Comparison of ENCODE assay signal across 8 mouse cellular contexts in genomic region chr17:23660117-23660875, GRCm38 (mm10). TPM values are rescaled to one million over a fixed set of nuclear protein-coding genes. Genes with fewer than 3 reads are reported as not detected.
DNase-seq lines count a peak whose midpoint lies in the region; ATAC-seq and TF ChIP-seq lines count a peak whose summit lies in the region.
"Had no signal": no experiment of that assay in that cellular context is flagged by ENCODE, and none has a peak within 500 bp of the region (broad histone marks: within the 10 kb centered on the region; RNA-seq: fewer than 3 reads in every experiment).

Gene Bicdl2 (plus strand): TSS chr17:23660506.

- intact Hi-C loops in left cerebral cortex, postnatal 4 days (cut with DNase I) = no loop called here

- H3ac ChIP-seq in C2C12 (ENCODE audit: control insufficient read depth, insufficient read length, low read depth) = no peak within 1 kb of the TSS

- TF ChIP-seq CTCF in C2C12 (IDR thresholded peaks at IDR 0.05; ENCODE audit: control insufficient read depth, insufficient read depth, insufficient read length) = peak; percentile 43

- H3K27ac ChIP-seq in intestine, embryonic 14.5 days (ENCODE audit: low read depth) = no peak within 1 kb of the TSS
- no peak within 1 kb of the TSS for H3K27ac ChIP-seq in liver, embryonic 13.5 days
- peak within 1 kb of the TSS; percentile 60; the same call in 1 of the 2 replicates for H3K27ac ChIP-seq in stomach, embryonic 15.5 days

- DNase-seq in A20 (ENCODE audit: low read depth, low spot score) = peak; percentile 45
- peak; percentile 56 to 66 for DNase-seq in cerebellum, postnatal 36 days
- DNase-seq in intestine, embryonic 14.5 days (ENCODE audit: low spot score) = peak; percentile 91
- no peak for DNase-seq in liver, embryonic 13.5 days
- no peak for DNase-seq in left cerebral cortex, postnatal 4 days

- H3K9ac ChIP-seq in intestine, embryonic 14.5 days (ENCODE audit: low read length) = no peak within 1 kb of the TSS
- H3K9ac ChIP-seq in liver, embryonic 13.5 days = no peak within 1 kb of the TSS
- H3K9ac ChIP-seq in stomach, embryonic 15.5 days = no peak within 1 kb of the TSS

- WGBS in intestine, embryonic 14.5 days = 3% methylated on average over 27 of the region's 27 CpGs
- 7% methylated on average over 27 of the region's 27 CpGs for WGBS in liver, embryonic 13.5 days (ENCODE audit: insufficient replicate concordance)
- WGBS in stomach, embryonic 15.5 days = 5% methylated on average over 27 of the region's 27 CpGs

- no peaks in the 10 kb centered on the region for H3K36me3 ChIP-seq in C2C12 (ENCODE audit: control insufficient read depth, insufficient read depth)
- no peaks in the 10 kb centered on the region for H3K36me3 ChIP-seq in intestine, embryonic 14.5 days (ENCODE audit: control insufficient read depth, insufficient read depth, low read length)
- no peaks in the 10 kb centered on the region for H3K36me3 ChIP-seq in liver, embryonic 13.5 days
- no peaks in the 10 kb centered on the region for H3K36me3 ChIP-seq in stomach, embryonic 15.5 days

- peak within 1 kb of the TSS; percentile 41 for H3K4me2 ChIP-seq in intestine, embryonic 14.5 days (ENCODE audit: low read length)
- peak within 1 kb of the TSS; percentile 37 for H3K4me2 ChIP-seq in liver, embryonic 13.5 days
- peak within 1 kb of the TSS; percentile 55 for H3K4me2 ChIP-seq in stomach, embryonic 15.5 days

- no peaks in the 10 kb centered on the region; the same call in 1 of the 2 replicates for H3K4me1 ChIP-seq in intestine, embryonic 14.5 days (replicated peaks; ENCODE audit: control insufficient read depth, insufficient read depth, low read length)
- H3K4me1 ChIP-seq in liver, embryonic 13.5 days (replicated peaks) = peaks cover 11% of the 10 kb centered on the region
- 0 out of 2 replicates have a peak, but pooled peaks cover 5% of the 10 kb centered on the region for H3K4me1 ChIP-seq in stomach, embryonic 15.5 days

- ATAC-seq in intestine, embryonic 14.5 days (replicated peaks; ENCODE audit: low FRiP score, low TSS enrichment, low read depth) = peak; percentile 59
- no peak for ATAC-seq in liver, embryonic 13.5 days (ENCODE audit: low read depth)
- ATAC-seq in stomach, embryonic 15.5 days (ENCODE audit: insufficient read depth, low FRiP score, low read depth) = peak; percentile 33; the same call in 1 of the 2 replicates

- H3K79me3 ChIP-seq in C2C12 (ENCODE audit: low read depth) = no peaks in the 10 kb centered on the region

- no peaks in the 10 kb centered on the region for H3K27me3 ChIP-seq in C2C12 (ENCODE audit: control insufficient read depth, insufficient read depth, insufficient read length)
- H3K27me3 ChIP-seq in intestine, embryonic 14.5 days (replicated peaks; ENCODE audit: control insufficient read depth, insufficient read depth, low read length) = peaks cover 33% of the 10 kb centered on the region
- peaks cover 52% of the 10 kb centered on the region for H3K27me3 ChIP-seq in liver, embryonic 13.5 days
- H3K27me3 ChIP-seq in stomach, embryonic 15.5 days (replicated peaks) = peaks cover 26% of the 10 kb centered on the region

- H3K79me2 ChIP-seq in C2C12 (ENCODE audit: control insufficient read depth, insufficient read depth) = no peaks in the 10 kb centered on the region

- no peaks in the 10 kb centered on the region for H3K9me3 ChIP-seq in intestine, embryonic 14.5 days (ENCODE audit: control insufficient read depth, low read length)
- no peaks in the 10 kb centered on the region for H3K9me3 ChIP-seq in liver, embryonic 13.5 days (replicated peaks)
- no peaks in the 10 kb centered on the region for H3K9me3 ChIP-seq in stomach, embryonic 15.5 days

- no peak within 1 kb of the TSS for H3K4me3 ChIP-seq in C2C12 (ENCODE audit: insufficient read depth, poor library complexity, severe bottlenecking)
- peak within 1 kb of the TSS; percentile 27 for H3K4me3 ChIP-seq in intestine, embryonic 14.5 days (ENCODE audit: low read depth, low read length)
- H3K4me3 ChIP-seq in liver, embryonic 13.5 days (replicated peaks) = peak within 1 kb of the TSS; percentile 23; the same call in 1 of the 2 replicates
- peak within 1 kb of the TSS; percentile 37 for H3K4me3 ChIP-seq in stomach, embryonic 15.5 days (replicated peaks)

TF ChIP-seq in C2C12, 6 proteins besides CTCF, POLR2A, EP300 and RAD21:
- no peak for TF ChIP-seq FOSL1 (IDR thresholded peaks at IDR 0.05; ENCODE audit: insufficient read depth, low read length, poor library complexity, severe bottlenecking)
- no peak for TF ChIP-seq MYOG (IDR thresholded peaks at IDR 0.05; ENCODE audit: control insufficient read depth, extremely low read depth, insufficient read length)
- TF ChIP-seq CEBPB (IDR thresholded peaks at IDR 0.05; ENCODE audit: low read depth) = no peak
- TF ChIP-seq MYOD1 (IDR thresholded peaks at IDR 0.05; ENCODE audit: control insufficient read depth, insufficient read length, low read depth) = no peak
- no peak for TF ChIP-seq MAX (IDR thresholded peaks at IDR 0.05)
- TF ChIP-seq USF1 (IDR thresholded peaks at IDR 0.05; ENCODE audit: low read depth) = no peak

RNA-seq across cellular contexts. Expression of gene Bicdl2, which starts in this region (rescaled TPM):
- 0.28 TPM for polyA plus RNA-seq in C2C12 (2012; fragmentation: generic; extraction: Trizol)
- polyA plus RNA-seq in intestine, embryonic 14.5 days (2014; fragmentation: Nextera tagmentation; extraction: Ambion mirVana) = 1.5 and 2.1 TPM in 2 replicates
- 0.10 and 0.14 TPM in 2 replicates for polyA plus RNA-seq in liver, embryonic 13.5 days (2015; fragmentation: Nextera tagmentation; extraction: Ambion mirVana)
- polyA plus RNA-seq in stomach, embryonic 15.5 days (2015; fragmentation: Nextera tagmentation; extraction: Ambion mirVana) = 9.9 and 12.2 TPM in 2 replicates
- total RNA-seq in left cerebral cortex, postnatal 4 days (2021) = not detected
- total RNA-seq: hematopoietic stem cell, adult 5-6 weeks had no signal

Comparison
In these comparisons a context has a peak if more than half of its experiments do, and no peak if none do; other contexts are left out.
1. DNase-seq: peak in A20 (single experiment), cerebellum, postnatal 36 days (2 of 2) and intestine, embryonic 14.5 days (single experiment); none in liver, embryonic 13.5 days (single experiment) and left cerebral cortex, postnatal 4 days (single experiment).
2. Peak in every context shown above with its lines, with median percentiles within 50 percentile points of each other: H3K4me2 ChIP-seq.